ENCODE assay signal across 24 mouse cellular contexts in the genomic region with DNA sequence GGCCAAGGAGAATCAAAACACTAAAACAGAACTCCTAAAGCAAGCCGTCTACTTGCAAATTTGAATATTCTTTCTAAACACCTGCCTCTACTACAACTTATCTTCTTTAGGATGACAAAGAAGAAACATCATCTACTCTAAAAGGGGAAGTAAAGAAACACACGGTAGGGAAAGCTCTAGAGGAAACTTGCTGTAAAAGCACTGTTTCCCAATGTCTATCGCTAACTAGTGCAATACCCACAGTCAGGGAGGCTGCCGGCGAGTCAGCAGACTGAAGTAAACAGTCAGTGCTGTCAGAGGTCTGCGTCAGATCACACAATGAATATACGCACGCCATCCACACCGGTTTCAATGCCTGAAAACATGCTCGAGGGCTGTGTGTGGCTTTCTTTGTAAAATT.
DNase-seq lines count a peak whose midpoint lies in the region; ATAC-seq lines count a peak whose summit lies in the region.
"Had no signal": no experiment of that assay in that cellular context is flagged by ENCODE, and none has a peak within 500 bp of the region (broad histone marks: within the 10 kb centered on the region; RNA-seq: fewer than 3 reads in every experiment).

No protein-coding gene starts in this region.

- H3K9me3 ChIP-seq in embryonic facial prominence, embryonic 13.5 days = no peaks in the 10 kb centered on the region
- no peaks in the 10 kb centered on the region for H3K9me3 ChIP-seq in embryonic facial prominence, embryonic 10.5 days
- H3K9me3 ChIP-seq: embryonic facial prominence, embryonic 15.5 days; forebrain, embryonic 10.5 days; heart, embryonic 10.5 days; hindbrain, embryonic 13.5 days had no signal

- DNase-seq in embryonic facial prominence, embryonic 10.5 days (ENCODE audit: low spot score) = no peak
- peak; percentile 14 for DNase-seq in Muller cell, postnatal 12 days (ENCODE audit: inconsistent ontology term)
- no peak for DNase-seq in left cerebral cortex, postnatal 4 days
- DNase-seq in urinary bladder, postnatal 36 days (ENCODE audit: low spot score in 2 of 2) = no peak
- no peak for DNase-seq in thymus, postnatal 36 days
- DNase-seq: adrenal gland, postnatal 10 days; cerebellum, adult 11 months; cerebellum, adult 8-10 months; cerebellum, postnatal 14 days; embryo, embryonic 11 days; gastrocnemius, postnatal 36 days; heart, adult 18-20 months; heart, postnatal 10 days; heart, postnatal 4 days had no signal

- no peak overlapping the region for H3K4me2 ChIP-seq in embryonic facial prominence, embryonic 13.5 days
- H3K4me2 ChIP-seq: embryonic facial prominence, embryonic 15.5 days; hindbrain, embryonic 13.5 days had no signal

- 44% methylated on average over 10 of the region's 10 CpGs for WGBS in embryonic facial prominence, embryonic 13.5 days
- 92% methylated on average over 10 of the region's 10 CpGs for WGBS in embryonic facial prominence, embryonic 10.5 days

- no peak overlapping the region for H3K4me3 ChIP-seq in embryonic facial prominence, embryonic 13.5 days
- H3K4me3 ChIP-seq in embryonic facial prominence, embryonic 10.5 days = no peak overlapping the region
- H3K4me3 ChIP-seq: embryonic facial prominence, embryonic 15.5 days; erythroblast, embryonic 14.5 days; forebrain, embryonic 10.5 days; heart, embryonic 10.5 days; hindbrain, embryonic 13.5 days had no signal

- peaks cover 11% of the 10 kb centered on the region for H3K36me3 ChIP-seq in embryonic facial prominence, embryonic 13.5 days
- peaks cover 26% of the 10 kb centered on the region for H3K36me3 ChIP-seq in embryonic facial prominence, embryonic 10.5 days (replicated peaks)
- H3K36me3 ChIP-seq: heart, embryonic 10.5 days had no signal

- peak overlapping the region; percentile 85 for H3K27ac ChIP-seq in embryonic facial prominence, embryonic 13.5 days
- H3K27ac ChIP-seq in embryonic facial prominence, embryonic 10.5 days (replicated peaks) = no peak overlapping the region
- H3K27ac ChIP-seq: forebrain, embryonic 10.5 days; heart, embryonic 10.5 days; hindbrain, embryonic 13.5 days; hindbrain, postnatal 0 days had no signal

- ATAC-seq in embryonic facial prominence, embryonic 13.5 days (ENCODE audit: insufficient number of reproducible peaks, insufficient read depth, low FRiP score, low TSS enrichment, low read depth) = no peak
- ATAC-seq in granulocyte monocyte progenitor cell, adult 5-6 weeks (replicated peaks; ENCODE audit: poor library complexity, severe bottlenecking) = peak; percentile 77
- peak; percentile 63; the same call in 1 of the 2 replicates for ATAC-seq in neutrophil, adult 5-6 weeks (ENCODE audit: extremely low read depth, insufficient number of reproducible peaks, low FRiP score, poor library complexity, severe bottlenecking)
- ATAC-seq: forebrain, embryonic 14.5 days; hindbrain, postnatal 0 days had no signal

- H3K9ac ChIP-seq in embryonic facial prominence, embryonic 13.5 days = no peak overlapping the region
- H3K9ac ChIP-seq: embryonic facial prominence, embryonic 15.5 days; hindbrain, embryonic 13.5 days had no signal

- H3K4me1 ChIP-seq in embryonic facial prominence, embryonic 13.5 days = peaks cover 20% of the 10 kb centered on the region
- H3K4me1 ChIP-seq in embryonic facial prominence, embryonic 10.5 days = no peaks in the 10 kb centered on the region
- H3K4me1 ChIP-seq: embryonic facial prominence, embryonic 15.5 days; forebrain, embryonic 10.5 days; heart, embryonic 10.5 days; hindbrain, embryonic 13.5 days had no signal

- H3K27me3 ChIP-seq in embryonic facial prominence, embryonic 13.5 days = no peaks in the 10 kb centered on the region
- H3K27me3 ChIP-seq in embryonic facial prominence, embryonic 10.5 days (replicated peaks; ENCODE audit: low read depth, poor library complexity, severe bottlenecking) = no peaks in the 10 kb centered on the region
- H3K27me3 ChIP-seq: embryonic facial prominence, embryonic 15.5 days; hindbrain, embryonic 13.5 days had no signal

- intact Hi-C loops in left cerebral cortex, postnatal 4 days (cut with DNase I) = no loop called here
